Mouse (Mus musculus) MEL (cell line): ENCODE results near the gene Atp8a2. TPM values are rescaled to one million over a fixed set of nuclear protein-coding genes. Genes with fewer than 3 reads are reported as not detected.

Experiments used
- DNase-seq: peaks from one replicate; pipeline ENCODE4 v3.0.0; 2011; ENCODE audit warnings: low read depth, low spot score
- H3K27ac ChIP-seq: 2 replicates; pipeline ENCODE4 v1.5.1; 2012; ENCODE audit warnings: low read depth, mild to moderate bottlenecking, control low read depth, low read length, moderate library complexity; ENCODE audit not compliant: control insufficient read depth
- H3K27me3 ChIP-seq, 2 experiments: fragments of 150-350 bp in 1 of 2; sonication (generic) in 1 of 2; 2 replicates each; pipeline ENCODE4 v1.6.1; 2012; ENCODE audit warnings: low read length in 2 of 2, mild to moderate bottlenecking in 2 of 2, improper control_type of control experiment in 1 of 2, moderate library complexity in 1 of 2; ENCODE audit not compliant: insufficient read depth in 2 of 2, control insufficient read depth in 1 of 2
- H3K36me3 ChIP-seq, 2 experiments: 2 replicates each; pipeline ENCODE4 v1.6.1; 2012 to 2014; ENCODE audit warnings: low read length in 2 of 2, improper control_type of control experiment in 1 of 2, inconsistent platforms in 1 of 2, mild to moderate bottlenecking in 1 of 2; ENCODE audit not compliant: insufficient read depth in 2 of 2, control insufficient read depth in 1 of 2
- H3K4me1 ChIP-seq, 2 experiments: fragments of 150-350 bp in 1 of 2; sonication (generic) in 1 of 2; 2 replicates each; pipeline ENCODE4 v1.6.1; 2012; ENCODE audit warnings: low read length in 2 of 2, improper control_type of control experiment in 1 of 2, mild to moderate bottlenecking in 1 of 2; ENCODE audit not compliant: insufficient read depth in 2 of 2, control insufficient read depth in 1 of 2
- H3K4me3 ChIP-seq, 2 experiments: fragments of 150-350 bp in 1 of 2; sonication (generic) in 1 of 2; 2 replicates each; pipeline ENCODE4 v1.5.1; 2012; ENCODE audit warnings: low read depth in 2 of 2, low read length in 2 of 2, mild to moderate bottlenecking in 2 of 2, moderate library complexity in 2 of 2, control low read depth in 1 of 2, improper control_type of control experiment in 1 of 2; ENCODE audit not compliant: control insufficient read depth in 1 of 2, insufficient read depth in 1 of 2
- H3K79me2 ChIP-seq: 2 replicates; pipeline ENCODE4 v1.6.1; 2012; ENCODE audit warnings: mild to moderate bottlenecking, low read length, moderate library complexity; ENCODE audit not compliant: control insufficient read depth, poor library complexity, insufficient read depth
- H3K9ac ChIP-seq: 2 replicates; pipeline ENCODE4 v1.6.1; 2012; ENCODE audit warnings: low read depth, mild to moderate bottlenecking, control low read depth, low read length, moderate library complexity; ENCODE audit not compliant: control insufficient read depth, poor library complexity, severe bottlenecking
- H3K9me3 ChIP-seq: fragments of 150-350 bp; sonication (generic); replicated peaks from 2 replicates; pipeline ENCODE4 v1.6.1; 2012; ENCODE audit warnings: mild to moderate bottlenecking, low read length, improper control_type of control experiment, moderate library complexity; ENCODE audit not compliant: insufficient read depth
- CHD1 ChIP-seq: IDR thresholded peaks from 2 replicates; pipeline ENCODE4 v1.6.1; 2012; ENCODE audit warnings: low read depth, mild to moderate bottlenecking, inconsistent platforms, low read length, improper control_type of control experiment
- ELF1 ChIP-seq: IDR thresholded peaks from 2 replicates; pipeline ENCODE4 v1.6.1; 2014; ENCODE audit warnings: low read depth, mild to moderate bottlenecking, inconsistent platforms, low read length, improper control_type of control experiment, moderate library complexity
- GATA1 ChIP-seq: IDR thresholded peaks from 2 replicates; pipeline ENCODE4 v1.6.1; 2011; ENCODE audit warnings: low read depth, low read length, improper control_type of control experiment
- KAT2A ChIP-seq: conservative IDR thresholded peaks from 2 replicates; pipeline ENCODE4 v1.6.1; 2012; ENCODE audit warnings: low read depth, low read length, improper control_type of control experiment, inconsistent platforms
- MAX ChIP-seq: IDR thresholded peaks from 2 replicates; pipeline ENCODE4 v1.6.1; 2011; ENCODE audit warnings: low read length, improper control_type of control experiment
- MAZ ChIP-seq: IDR thresholded peaks from 2 replicates; pipeline ENCODE4 v1.6.1; 2012; ENCODE audit warnings: low read depth, mild to moderate bottlenecking, inconsistent platforms, low read length, improper control_type of control experiment
- MYC ChIP-seq: IDR thresholded peaks from 2 replicates; pipeline ENCODE4 v1.6.1; 2011; ENCODE audit warnings: low read depth, mild to moderate bottlenecking, low read length, improper control_type of control experiment, moderate library complexity
- NELFE ChIP-seq: IDR thresholded peaks from 2 replicates; pipeline ENCODE4 v1.6.1; 2011; ENCODE audit warnings: low read depth, low read length, improper control_type of control experiment
- NRF1 ChIP-seq: IDR thresholded peaks from 2 replicates; pipeline ENCODE4 v1.6.1; 2014; ENCODE audit warnings: low read depth, mild to moderate bottlenecking, inconsistent platforms, low read length, improper control_type of control experiment, moderate library complexity; ENCODE audit not compliant: poor library complexity, insufficient read depth, severe bottlenecking
- POLR2A ChIP-seq, 2 experiments: IDR thresholded peaks; 2 replicates each; pipeline ENCODE4 v1.6.1; 2011 to 2012; ENCODE audit warnings: low read length in 2 of 2, mild to moderate bottlenecking in 2 of 2, control low read depth in 1 of 2, improper control_type of control experiment in 1 of 2, low read depth in 1 of 2, moderate library complexity in 1 of 2; ENCODE audit not compliant: control insufficient read depth in 1 of 2, insufficient read depth in 1 of 2, poor library complexity in 1 of 2
- POLR2AphosphoS2 ChIP-seq: IDR thresholded peaks from 2 replicates; pipeline ENCODE4 v1.6.1; 2011; ENCODE audit warnings: low read length, improper control_type of control experiment
- RAD21 ChIP-seq: IDR thresholded peaks from 2 replicates; pipeline ENCODE4 v1.6.1; 2011; ENCODE audit warnings: mild to moderate bottlenecking, low read depth, low read length, improper control_type of control experiment
- SMC3 ChIP-seq: IDR thresholded peaks from 2 replicates; pipeline ENCODE4 v1.6.1; 2011; ENCODE audit warnings: low read depth, low read length, improper control_type of control experiment
- TBP ChIP-seq: IDR thresholded peaks from 2 replicates; pipeline ENCODE4 v1.8.0; 2011; ENCODE audit warnings: low read depth, low read length, improper control_type of control experiment
- USF1 ChIP-seq: IDR thresholded peaks from 2 replicates; pipeline ENCODE4 v1.6.1; 2014; ENCODE audit warnings: low read depth, mild to moderate bottlenecking, inconsistent platforms, low read length, improper control_type of control experiment, moderate library complexity
- ZKSCAN1 ChIP-seq: IDR thresholded peaks from 2 replicates; pipeline ENCODE4 v1.6.1; 2012; ENCODE audit warnings: low read depth, mild to moderate bottlenecking, inconsistent platforms, low read length, improper control_type of control experiment, moderate library complexity
- ZMIZ1 ChIP-seq: IDR thresholded peaks from 2 replicates; pipeline ENCODE4 v1.6.1; 2012; ENCODE audit warnings: low read depth, mild to moderate bottlenecking, inconsistent platforms, low read length, improper control_type of control experiment, moderate library complexity
- polyA plus RNA-seq, 2 experiments: library from polyadenylated mRNA; stranded (reverse) in 1 of 2; unstranded in 1 of 2; fragments of >175 nt in 1 of 2; fragments of >200 nt in 1 of 2; gene quantifications; 2 replicates each; pipeline versions ENCODE4 v1.2.1 to v1.2.4; 2012; ENCODE audit warnings: low replicate concordance in 2 of 2, low read depth in 1 of 2; ENCODE audit not compliant: insufficient read length in 2 of 2, insufficient read depth in 1 of 2, missing spikeins in 1 of 2
- total RNA-seq: library from RNA; depleted of rRNA; stranded (reverse); fragments of 300-350 nt; gene quantifications from 2 replicates; pipeline ENCODE4 v1.2.3, GENCODE M21; 2012

Gene Atp8a2
- total and polyA plus RNA-seq, 3 experiments: 0.29 to 0.39 TPM; not detected in 1

- no peak for DNase-seq
- Histone ChIP-seq H3K4me3 (no peak overlapping the region), H3K27me3 (no peaks in the 10 kb centered on the region), H3K4me1 (no peaks in the 10 kb centered on the region), H3K27ac (no peak overlapping the region), H3K9ac (no peak overlapping the region), H3K9me3 (no peaks in the 10 kb centered on the region), H3K36me3 (no peaks in the 10 kb centered on the region), H3K79me2 (no peaks in the 10 kb centered on the region)
- TF ChIP-seq TBP: no peak
- TF ChIP-seq CHD1: no peak
- TF ChIP-seq USF1: no peak
- no peak for TF ChIP-seq KAT2A
Measured at GRCm38 (mm10) chr14:59730043-59730390, 467.0 kb downstream of the Atp8a2 start.

- Histone ChIP-seq H3K79me2 (no peaks in the 10 kb centered on the region), H3K27ac (no peak overlapping the region), H3K4me1 (no peaks in the 10 kb centered on the region), H3K4me3 (no peak overlapping the region), H3K9ac (no peak overlapping the region), H3K36me3 (no peaks in the 10 kb centered on the region), H3K27me3 (no peaks in the 10 kb centered on the region), H3K9me3 (no peaks in the 10 kb centered on the region)
- no peak for DNase-seq
- no peak for TF ChIP-seq MAX
- no peak for TF ChIP-seq NELFE
- TF ChIP-seq TBP: no peak
- TF ChIP-seq ZKSCAN1: no peak
- TF ChIP-seq POLR2AphosphoS2: no peak
- TF ChIP-seq MAZ: no peak
- TF ChIP-seq SMC3: no peak
- TF ChIP-seq USF1: no peak
- no peak for TF ChIP-seq NRF1
- no peak for TF ChIP-seq ELF1
- no peak for TF ChIP-seq ZMIZ1
- no peak for TF ChIP-seq POLR2A (IDR thresholded peaks at IDR 0.05; ENCODE audit: control insufficient read depth in 1 of 2, insufficient read depth in 1 of 2, low read depth in 1 of 2, low read length in 2 of 2, poor library complexity in 1 of 2)
Measured at GRCm38 (mm10) chr14:59729298-59730042, 467.5 kb downstream of the Atp8a2 start.

- Histone ChIP-seq H3K4me3 (no peak overlapping the region), H3K36me3 (no peaks in the 10 kb centered on the region), H3K27me3 (no peaks in the 10 kb centered on the region), H3K4me1 (no peaks in the 10 kb centered on the region), H3K9ac (no peak overlapping the region), H3K9me3 (no peaks in the 10 kb centered on the region), H3K79me2 (no peaks in the 10 kb centered on the region), H3K27ac (no peak overlapping the region)
- DNase-seq: no peak
- TF ChIP-seq MAZ (no peak), MYC (no peak), GATA1 (no peak), RAD21 (no peak)
Measured at GRCm38 (mm10) chr14:59727016-59727415, 470.0 kb downstream of the Atp8a2 start.
